Mouse (Mus musculus): ENCODE results near the gene Vat1. TPM values are rescaled to one million over a fixed set of nuclear protein-coding genes. Genes with fewer than 3 reads are reported as not detected.

The Vat1 gene
- total RNA-seq, 1 experiment from 2014 or later, result 7.7 TPM

DNA sequence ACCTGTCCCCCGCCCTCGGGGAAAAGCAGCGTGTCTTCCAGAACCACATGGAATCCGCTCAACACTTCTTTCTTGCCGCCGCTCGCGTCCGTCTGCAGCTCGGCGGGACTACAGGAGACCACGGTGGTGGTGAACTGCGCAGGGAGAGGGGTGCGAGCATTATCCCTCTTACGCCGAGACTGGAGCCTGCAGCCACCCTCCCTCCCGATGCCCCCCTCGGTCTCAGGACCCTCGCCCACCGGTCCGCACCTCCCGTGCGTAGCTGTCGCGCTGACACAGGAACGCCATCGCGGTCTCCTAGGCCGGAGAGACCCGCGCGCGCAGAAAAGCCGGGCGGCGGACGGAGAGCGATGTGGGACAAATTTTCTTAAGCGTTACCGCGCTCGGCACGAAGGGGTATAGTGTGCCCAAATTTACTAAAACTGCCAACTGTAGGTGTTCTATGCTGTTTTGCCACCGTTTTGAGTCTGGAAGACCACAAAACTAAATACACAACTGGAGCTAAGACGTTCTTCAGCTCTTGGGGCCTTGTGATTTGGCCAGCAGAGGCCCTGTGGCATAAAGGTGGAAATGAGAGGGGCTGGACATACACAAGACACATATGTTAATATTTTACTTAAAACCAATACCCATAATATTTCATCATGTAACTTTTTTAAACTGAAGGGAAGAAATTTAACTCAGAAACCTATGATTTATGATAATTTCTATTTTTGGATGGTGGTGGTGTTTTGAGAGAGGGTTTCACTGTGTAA, 48.8 kb downstream of the Vat1 start, which contains the start of gene Aarsd1:
Gene Aarsd1 (minus strand): TSS at position 515 of the 755 bp plus-strand sequence.
- peak; percentile 71 for ATAC-seq (ENCODE audit: extremely low read depth, insufficient number of reproducible peaks, low FRiP score, poor library complexity, severe bottlenecking)

DNA sequence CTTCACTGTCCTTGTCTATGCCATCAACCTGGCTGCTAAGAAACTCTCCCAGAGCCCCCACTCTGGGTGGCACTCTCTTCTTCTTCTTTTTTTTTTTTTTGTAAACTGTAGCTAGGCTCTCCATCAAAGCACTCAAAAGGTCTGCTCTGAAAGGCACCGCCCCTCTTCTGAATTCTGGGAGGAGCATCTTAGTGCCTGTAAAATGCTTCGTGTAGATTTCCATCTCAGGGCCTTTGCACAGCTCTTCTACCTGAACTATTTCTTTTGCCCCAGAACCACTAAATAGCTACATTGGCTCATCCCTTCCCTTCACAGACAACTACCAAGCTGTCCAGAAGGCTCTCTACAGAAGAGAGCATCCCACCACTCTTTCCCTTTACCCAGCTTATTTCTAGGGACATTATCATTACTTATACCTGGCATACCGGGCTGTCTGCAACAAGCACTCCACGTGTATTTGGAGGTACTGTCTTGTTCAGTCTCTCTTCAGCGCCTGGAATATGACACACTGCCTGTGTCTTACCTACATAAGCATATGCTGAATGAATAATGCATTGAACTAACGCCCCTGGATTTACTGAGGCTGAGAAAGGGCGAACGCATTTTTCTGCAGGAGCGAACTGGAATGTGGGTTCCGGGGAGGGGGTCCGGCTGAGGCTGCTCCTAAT, 49.5 kb downstream of the Vat1 start:
- ATAC-seq (ENCODE audit: extremely low read depth, insufficient number of reproducible peaks, low FRiP score, poor library complexity, severe bottlenecking), result no peak

DNA sequence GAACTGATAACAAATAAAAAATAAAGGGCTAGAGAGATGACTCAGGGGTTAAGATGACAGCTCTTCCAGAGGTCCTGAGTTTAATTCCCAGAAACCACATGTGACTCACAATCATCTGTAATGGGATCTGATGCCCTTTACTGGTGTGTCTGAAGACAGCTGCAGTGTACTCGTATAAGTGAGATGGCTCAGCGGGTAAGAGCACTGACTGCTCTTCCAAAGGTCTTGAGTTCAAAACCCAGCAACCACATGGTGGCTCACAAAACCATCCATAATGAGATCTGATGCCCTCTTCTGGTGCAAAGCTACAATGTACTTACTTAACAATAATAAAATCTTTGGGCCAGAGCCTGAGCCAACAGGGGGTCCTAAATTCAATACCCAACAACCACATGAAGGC, 50.7 kb downstream of the Vat1 start:
- ATAC-seq (ENCODE audit: extremely low read depth, insufficient number of reproducible peaks, low FRiP score, poor library complexity, severe bottlenecking), result no peak

Other genes starting within 250 kb of the Vat1 start
- 99.1 and 110 TPM in 2 replicates for gene Ezh1, start 239.8 kb downstream of the Vat1 start, total RNA-seq (2017)
- gene Ramp2, start 220.2 kb downstream of the Vat1 start, total RNA-seq (2017), result not detected in 2 replicates
- 55.9 and 66.7 TPM in 2 replicates for gene Vps25, start 212.5 kb downstream of the Vat1 start, total RNA-seq (2017)
- gene Wnk4, start 205.7 kb downstream of the Vat1 start, total RNA-seq (2017), result 0.58 and 0.86 TPM in 2 replicates
- 0.49 and 0.81 TPM in 2 replicates for gene Cntd1, start 187.2 kb downstream of the Vat1 start, total RNA-seq (2017)
- 14.9 and 17.7 TPM in 2 replicates for gene Coa3, start 187.1 kb downstream of the Vat1 start, total RNA-seq (2017)
- 289 and 291 TPM in 2 replicates for gene Becn1, start 163.9 kb downstream of the Vat1 start, total RNA-seq (2017)
- gene Psme3, start 150.0 kb downstream of the Vat1 start, total RNA-seq (2017), result 75.9 and 97.2 TPM in 2 replicates
- 3.6 and 4.9 TPM in 2 replicates for gene Aoc2, start 141.2 kb downstream of the Vat1 start, total RNA-seq (2017)
- 0.25 TPM in 1 of 2 replicates, not detected in the other for gene Aoc3, start 135.6 kb downstream of the Vat1 start, total RNA-seq (2017)
- not detected in 2 replicates for gene G6pc, start 98.7 kb downstream of the Vat1 start, total RNA-seq (2017)
- gene Aarsd1, start 48.6 kb downstream of the Vat1 start, total RNA-seq (2017), result 15.7 and 18.7 TPM in 2 replicates
- 0.37 and 0.93 TPM in 2 replicates for gene Gm27029, start 41.4 kb downstream of the Vat1 start, total RNA-seq (2017)
- 10.0 and 12.0 TPM in 2 replicates for gene Rundc1, start 41.1 kb downstream of the Vat1 start, total RNA-seq (2017)
- gene Ptges3l, start 40.9 kb downstream of the Vat1 start, total RNA-seq (2017), result 0.49 and 1.5 TPM in 2 replicates
- gene Rpl27, start 23.9 kb downstream of the Vat1 start, total RNA-seq (2017), result 281 and 354 TPM in 2 replicates
- gene Ifi35, start 17.8 kb downstream of the Vat1 start, total RNA-seq (2017), result 69.7 and 73.4 TPM in 2 replicates
- 0.70 TPM in 1 of 2 replicates, not detected in the other for gene Rnd2, start 1.2 kb downstream of the Vat1 start, total RNA-seq (2017)
- 4.8 and 5.6 TPM in 2 replicates for gene Brca1, start 85.7 kb upstream of the Vat1 start, total RNA-seq (2017)
- gene Nbr1, start 85.9 kb upstream of the Vat1 start, total RNA-seq (2017), result 166 and 171 TPM in 2 replicates
- gene Tmem106a, start 116.0 kb upstream of the Vat1 start, total RNA-seq (2017), result 6.9 and 7.2 TPM in 2 replicates
- not detected in 2 replicates for gene Gm11634, start 133.0 kb upstream of the Vat1 start, total RNA-seq (2017)
- gene Rdm1, start 161.0 kb upstream of the Vat1 start, total RNA-seq (2017), result 20.4 and 31.3 TPM in 2 replicates
- gene Arl4d, start 199.3 kb upstream of the Vat1 start, total RNA-seq (2017), result 2.2 and 2.7 TPM in 2 replicates